Mouse (Mus musculus) layer of hippocampus, adult 11-12 months (tissue): Measurements from ENCODE around the gene Grin2a.

Source experiments
- DNase-seq: peaks from one replicate; pipeline ENCODE4 v3.0.0; 2022; ENCODE audit warnings: low spot score

Grin2a gene

DNA sequence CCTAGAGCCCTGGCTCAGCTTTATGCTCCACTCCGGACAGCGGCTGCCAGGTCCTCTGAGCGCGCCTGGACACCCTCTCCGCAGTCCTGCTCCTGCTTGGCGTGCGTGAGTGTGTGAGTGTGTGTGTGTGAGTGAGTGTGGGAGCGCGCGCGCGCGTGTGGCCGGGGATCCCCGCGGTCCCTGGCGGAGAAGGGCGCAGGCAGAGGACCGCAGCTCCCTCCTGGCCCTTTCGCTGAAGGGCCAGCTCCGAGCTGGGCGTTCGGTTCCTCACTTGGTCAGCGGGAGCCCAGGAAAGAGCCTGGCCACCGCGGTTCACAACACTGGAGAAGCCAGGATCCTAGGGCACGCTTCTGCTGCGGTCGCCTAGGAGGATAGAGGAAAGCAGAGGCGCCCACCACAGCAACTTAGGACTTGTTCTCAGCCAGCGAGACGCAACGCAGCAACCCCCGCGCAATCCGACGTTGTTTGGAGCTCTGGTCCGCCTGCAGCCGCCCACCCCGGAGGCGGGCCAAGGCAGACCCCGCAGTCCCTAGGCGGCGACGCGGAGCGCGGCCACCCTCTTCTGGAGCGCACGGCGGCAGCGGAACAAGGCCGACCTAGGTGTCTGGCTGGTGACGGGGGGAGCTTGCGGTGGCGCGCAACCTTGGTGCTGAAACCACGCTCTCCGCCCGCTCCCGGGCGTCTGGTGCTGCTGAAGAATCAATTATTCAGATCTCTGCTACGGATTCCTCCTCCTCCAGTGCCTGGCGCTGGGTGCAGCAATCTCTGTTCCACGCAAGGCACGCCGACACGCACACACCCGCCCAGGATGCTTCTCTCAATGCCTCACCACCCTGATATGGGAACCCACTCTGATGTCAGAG is at the start of gene Grin2a:
Grin2a (minus strand) TSS at position 610 of the 863 bp plus-strand sequence.
- DNase-seq, result peak; percentile 68

DNA sequence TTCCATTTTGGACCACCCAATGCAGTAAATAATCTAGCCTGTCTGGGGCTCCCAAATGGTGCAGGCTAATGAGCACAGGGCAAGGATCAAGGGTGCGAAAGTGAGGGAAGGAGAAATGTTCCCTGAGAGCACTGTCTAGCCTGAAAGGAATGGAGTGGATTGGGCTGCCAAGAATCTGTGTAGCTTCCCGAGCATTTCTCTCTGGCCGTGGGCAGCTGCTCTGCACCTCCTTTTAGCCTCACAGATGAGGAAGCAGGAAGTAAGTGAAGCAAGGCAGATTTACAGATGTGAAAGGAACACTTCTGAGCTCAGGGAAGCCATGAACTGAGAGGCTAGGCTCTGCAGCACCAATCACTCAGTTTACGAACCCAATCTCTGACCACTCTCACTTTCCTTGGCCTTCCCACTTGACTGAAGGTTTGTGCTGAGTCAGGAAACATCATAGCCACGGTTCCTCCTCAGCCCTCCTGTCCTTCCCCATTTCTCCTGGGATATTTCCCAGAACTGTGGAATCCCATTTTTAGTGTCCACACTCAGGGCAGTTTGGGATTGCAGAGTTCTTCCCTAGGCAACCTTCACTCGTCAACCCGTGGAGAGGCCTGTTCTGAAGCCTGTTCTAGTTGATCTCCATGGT is 40.3 kb upstream of the Grin2a start:
- no peak for DNase-seq

DNA sequence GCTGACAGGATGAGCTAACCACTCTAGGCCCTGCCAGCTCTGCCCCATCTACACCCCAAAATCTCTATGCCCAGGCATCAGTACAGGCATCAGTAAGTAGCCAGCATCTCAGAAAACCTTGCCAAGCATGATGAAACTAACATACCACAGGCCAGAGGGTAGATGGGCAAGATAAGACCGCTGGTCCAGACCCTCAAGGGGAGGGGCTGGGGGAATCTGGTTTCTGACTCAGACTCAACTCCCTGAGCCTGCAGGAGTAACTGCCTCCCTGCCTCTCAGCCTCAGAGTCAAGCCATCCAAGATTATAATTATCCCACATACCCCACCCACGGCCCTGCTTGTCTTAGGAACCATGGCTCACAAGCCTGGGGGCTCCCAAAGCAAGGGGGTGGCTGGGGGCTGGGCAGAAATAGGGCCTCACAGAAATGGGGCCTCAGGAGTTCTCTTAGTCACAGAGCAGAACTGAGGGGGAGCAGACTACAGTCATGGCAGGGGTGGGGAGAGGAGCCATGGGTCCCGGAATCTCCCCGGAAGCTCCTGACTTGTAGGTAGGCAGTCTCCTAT is 38.1 kb upstream of the Grin2a start:
- DNase-seq, result peak; percentile 36

DNA sequence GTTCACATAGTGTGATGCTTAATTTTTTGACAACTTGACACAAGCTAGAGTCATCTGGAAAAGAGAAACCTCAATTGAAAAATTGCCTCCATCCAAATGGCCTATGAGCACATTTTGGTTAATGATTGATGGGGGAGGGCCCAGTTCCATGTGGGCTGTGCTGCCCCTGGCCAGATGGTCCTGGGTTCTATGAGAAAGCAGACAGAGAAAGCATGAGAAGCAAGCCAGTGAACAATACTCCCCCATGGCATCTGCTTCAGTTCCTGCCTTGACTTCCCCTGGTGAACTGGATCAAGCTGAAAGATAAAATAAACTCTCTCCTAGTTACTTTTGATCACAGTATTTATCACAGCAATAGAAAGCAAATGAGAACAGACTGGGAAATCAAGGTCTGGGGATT is 36.5 kb upstream of the Grin2a start:
- DNase-seq, result peak; percentile 58

DNA sequence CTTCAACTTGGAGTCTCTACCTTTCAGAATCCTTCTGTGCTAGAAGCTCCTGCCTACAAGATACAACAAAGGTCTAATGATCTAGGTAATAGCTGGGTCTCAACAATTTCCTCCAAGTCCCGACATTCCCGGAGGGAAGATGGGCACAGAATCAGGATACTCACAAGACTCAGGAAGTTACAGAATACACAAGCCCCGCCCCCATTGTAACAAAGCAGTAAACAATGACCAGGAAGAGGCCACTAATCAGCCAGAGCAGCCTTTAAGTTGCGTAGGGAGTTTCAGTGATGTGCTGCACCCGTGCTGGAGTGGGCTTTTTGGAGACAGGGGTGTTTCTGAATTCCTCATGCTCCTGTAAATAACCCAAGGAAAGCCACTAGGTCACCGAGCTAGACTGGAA is 31.4 kb upstream of the Grin2a start:
- no peak for DNase-seq

DNA sequence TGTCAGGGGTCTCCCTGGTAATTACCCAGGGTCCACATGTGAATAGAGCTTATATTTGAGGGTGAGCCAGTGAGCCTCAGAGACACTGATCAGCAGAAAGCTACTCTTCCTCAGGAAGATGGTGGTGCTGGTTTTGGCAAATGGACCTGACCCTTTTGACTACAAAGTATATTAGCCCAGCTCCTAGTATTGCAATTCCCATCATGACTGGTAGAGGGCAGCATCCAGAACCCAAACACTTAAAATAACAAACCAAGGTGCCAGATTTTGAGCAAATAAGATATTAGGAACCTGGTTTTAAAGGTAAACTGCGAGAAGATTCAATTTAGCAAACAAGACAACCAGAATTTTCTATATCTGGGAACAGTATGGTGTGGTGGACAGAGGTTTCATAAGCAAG is 14.4 kb upstream of the Grin2a start:
- no peak for DNase-seq

DNA sequence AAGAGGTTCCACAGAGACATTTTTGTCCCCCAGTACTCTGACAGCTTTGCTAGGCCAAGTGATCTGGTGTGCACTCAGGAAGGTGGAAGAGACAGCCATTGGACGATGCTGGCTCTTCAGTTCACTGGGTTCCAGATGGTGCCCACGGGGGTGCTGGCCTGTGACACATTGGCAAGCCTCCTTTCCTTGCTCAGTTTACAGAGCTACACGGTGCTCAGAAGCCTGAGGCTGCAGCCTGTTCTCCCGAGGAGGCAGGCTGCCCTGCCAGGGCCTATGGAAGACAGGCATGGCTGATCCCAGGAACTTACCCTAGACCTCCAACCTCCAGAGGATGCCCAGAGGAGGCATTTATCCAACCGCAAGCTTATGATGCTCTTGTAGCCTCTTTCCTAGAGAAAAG is 10.2 kb upstream of the Grin2a start:
- DNase-seq, result no peak

DNA sequence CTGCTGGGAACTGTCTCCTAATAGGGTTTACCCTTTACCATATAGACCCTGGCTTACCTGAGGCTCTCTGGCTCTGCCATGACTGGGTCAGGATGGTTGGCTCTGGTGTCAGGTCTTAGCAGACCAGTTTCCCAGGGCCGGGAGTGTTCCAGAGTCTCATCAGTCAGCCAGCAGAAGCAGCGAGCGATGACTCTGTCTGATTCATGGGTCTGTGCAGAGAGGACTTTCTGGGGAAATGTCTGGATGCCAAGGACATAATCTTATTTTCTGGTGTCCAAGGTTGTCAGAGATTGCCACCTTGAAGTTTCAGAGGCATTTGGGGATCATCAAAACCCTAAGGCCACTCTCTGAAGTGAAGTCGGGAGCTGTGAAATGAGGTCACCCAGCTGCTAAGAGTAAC is 8.7 kb upstream of the Grin2a start:
- DNase-seq, result no peak

DNA sequence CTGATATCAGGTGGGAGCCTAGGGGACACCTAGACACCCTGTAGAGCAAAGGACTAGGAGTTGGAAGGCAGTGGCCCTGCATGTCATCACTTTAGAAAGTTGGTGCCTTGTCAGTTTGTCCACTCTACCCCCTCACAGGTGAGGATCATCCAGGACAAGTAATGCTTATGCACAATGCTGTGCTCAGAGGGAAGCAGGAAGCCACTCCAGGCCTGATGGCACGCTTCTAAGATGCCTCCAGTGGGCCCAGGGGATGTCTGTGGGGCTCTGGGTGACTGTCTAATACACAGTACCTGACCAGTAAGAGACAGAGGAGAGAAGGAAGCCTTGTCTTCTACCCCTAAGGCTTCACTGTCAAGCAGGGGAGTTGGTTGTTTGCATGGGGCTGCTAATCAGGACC is 7.6 kb upstream of the Grin2a start:
- no peak for DNase-seq

DNA sequence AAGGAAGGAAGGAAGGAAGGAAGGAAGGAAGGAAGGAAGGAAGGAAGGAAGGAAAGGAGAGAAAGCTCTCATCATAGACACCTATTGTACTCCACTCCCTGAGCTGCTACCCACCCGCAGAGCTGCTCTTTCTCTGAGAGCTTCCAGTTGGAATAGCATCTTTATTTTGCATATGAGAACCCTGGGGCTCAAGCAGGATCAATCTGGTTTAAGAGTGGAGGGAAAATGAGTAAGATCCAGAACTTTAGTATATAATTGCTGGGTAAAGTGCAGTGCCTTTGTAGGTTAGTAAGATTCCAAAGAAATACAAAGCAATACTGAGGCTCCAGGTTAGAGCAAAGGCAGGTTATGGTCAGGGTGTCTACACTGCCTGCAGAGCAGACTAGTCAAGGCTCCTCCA is 6.2 kb upstream of the Grin2a start:
- no peak for DNase-seq

DNA sequence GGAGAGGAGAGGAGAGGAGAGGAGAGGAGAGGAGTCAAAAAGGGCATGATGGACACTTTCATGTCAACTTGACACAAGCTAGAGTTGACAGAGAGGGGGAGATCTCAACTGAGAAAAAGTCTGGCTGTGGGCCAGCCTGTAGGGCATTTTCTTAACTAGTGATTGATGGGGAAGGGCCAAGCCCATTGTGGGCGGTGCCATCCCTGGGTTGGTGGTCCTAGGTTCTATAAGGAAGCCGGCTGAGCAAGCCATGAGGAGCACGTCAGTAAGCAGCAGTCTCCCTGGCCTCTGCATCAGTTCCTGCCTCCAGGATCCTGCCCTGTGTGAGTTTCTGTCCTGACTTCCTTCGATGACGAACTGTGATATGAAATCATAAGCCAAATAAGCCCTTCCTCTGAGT is 4.6 kb upstream of the Grin2a start:
- no peak for DNase-seq

DNA sequence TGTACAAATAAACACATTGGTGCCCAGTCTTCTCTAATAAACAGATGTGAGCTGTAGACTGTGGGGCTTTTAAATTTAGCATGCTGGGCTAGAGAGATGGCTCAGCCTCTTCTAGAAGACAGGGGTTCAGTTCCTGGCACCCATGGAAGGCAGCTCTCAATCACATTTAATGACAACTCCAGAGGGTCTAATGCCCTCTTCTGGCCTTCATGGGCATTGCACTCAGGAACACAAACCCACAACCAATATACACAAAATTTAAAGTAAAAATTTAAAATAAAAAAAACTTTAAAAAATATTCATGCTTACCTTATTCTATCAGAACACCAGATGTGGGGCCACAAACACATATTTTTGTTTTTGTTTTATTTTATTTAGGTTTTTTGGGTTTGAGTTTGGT is 2.6 kb upstream of the Grin2a start:
- no peak for DNase-seq

DNA sequence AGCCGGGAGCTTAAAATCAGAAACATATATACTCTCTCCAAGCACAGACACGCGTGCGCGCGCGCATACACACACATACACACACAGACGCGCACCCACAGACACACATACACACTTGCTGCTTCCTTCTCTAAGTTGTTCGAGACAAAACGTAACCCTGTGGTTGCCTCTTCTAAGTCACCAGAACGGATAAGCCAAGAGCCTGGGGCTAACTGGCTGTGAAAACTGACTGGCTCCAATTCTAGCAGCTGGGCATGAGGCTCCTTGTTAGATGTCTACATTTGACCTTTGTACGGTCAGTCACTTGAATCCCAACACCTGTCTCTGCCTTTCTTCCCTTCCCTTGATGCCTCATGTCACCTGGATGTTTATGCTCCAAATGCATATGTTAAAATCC is 452 bp upstream of the Grin2a start:
- DNase-seq, result no peak

DNA sequence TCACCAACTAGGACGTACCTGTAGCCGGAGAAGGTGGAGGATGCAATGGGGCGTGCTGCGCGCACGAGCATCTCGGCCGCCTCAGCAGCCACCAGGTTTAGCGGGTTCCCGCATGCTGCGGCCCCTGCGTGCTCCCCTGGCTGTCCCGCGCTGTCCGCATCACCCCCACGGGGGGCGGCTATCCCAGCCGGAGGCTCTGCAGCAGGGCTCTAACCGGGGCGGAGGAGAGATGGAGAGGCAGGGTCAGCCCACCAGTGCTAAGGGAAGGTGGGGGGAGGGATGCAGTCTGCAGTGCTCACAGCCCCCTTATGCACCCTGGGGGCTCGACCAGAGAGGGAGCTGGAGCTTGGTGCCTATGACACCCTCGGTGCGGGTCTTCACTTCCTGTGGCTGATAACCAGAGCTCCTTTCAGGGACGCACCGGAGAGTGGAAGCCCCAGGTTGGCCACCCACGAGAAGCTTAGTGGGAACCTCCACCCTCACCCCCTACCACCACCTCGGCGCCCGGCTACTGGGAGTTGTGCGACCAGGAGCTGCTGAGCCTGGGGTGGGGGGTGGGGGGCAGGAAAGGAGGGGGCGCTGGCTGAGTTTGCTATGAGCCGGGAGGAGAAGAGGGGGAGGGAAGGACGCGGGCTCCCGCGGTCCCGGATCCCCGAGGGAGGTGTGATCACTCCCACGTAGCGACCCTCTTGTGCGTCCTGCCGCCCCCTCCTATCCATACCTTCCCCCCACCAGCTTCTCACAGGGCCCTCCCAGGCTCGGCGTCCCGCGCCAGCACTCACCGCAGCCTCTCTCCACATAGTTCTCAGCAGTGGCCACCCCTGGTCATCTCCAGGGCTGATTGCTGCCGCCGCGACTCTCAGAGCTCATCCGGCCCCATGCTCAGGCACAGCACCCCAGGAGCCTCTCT is 1.1 kb downstream of the Grin2a start:
- peak; percentile 49 for DNase-seq

DNA sequence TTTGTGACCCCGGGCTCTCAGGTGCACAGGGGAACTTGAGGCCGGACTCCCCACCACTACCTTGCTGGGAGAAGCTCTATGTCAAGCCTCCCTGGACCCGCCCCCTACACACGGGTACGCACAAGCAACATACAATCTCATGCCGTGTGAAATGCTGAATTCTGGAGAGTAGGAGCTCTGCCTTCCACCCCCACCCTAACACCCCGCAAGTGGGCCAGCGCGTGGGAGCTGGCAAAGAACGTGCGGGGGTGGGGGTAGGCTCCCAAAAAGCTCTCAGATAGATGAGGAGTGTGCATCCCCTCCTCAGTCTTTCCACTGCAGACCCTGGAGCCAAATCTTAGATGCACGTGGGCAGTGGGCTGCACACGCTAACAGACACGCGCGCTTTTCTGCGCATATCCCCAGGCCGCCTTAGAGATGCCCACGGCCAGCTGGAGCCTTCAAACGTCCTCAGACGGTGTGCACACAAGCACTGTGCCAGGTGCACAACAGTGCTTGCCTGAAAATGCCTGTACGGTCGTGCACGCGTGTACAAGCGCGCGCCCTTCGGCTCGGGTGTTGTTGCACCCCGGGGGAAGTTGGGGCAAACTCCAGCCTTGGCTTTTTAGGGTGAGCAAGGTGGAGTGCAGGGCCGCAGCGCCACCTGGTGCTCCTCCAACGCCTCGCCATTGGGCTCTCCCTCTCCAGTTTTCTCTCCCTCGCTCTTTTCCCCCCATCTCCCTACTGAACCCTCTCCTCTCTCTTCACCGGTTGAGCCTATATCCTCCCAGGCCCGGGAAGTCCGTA is 1.9 kb downstream of the Grin2a start:
- peak; percentile 75 for DNase-seq

DNA sequence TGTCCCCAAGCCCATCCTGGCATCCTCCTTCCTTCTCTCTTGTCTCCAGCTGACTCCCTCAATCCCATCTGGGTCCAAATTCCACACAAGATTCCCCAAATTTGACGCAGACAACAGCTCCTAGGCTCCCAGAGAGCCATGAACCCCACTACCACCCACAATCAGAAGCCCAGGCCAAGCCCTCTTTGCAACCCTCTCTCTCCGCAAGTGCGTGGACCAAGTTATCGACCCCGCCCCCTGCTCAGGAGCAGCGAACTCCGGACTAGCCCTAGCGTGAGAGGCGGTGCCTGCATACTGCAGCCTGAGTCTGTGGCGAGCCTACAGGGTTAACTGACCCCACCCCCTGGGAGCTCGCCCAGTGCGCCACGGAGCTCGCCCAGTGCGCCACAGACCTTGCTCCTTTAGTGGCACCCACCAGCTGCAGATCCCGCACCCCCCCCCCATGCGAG is 2.6 kb downstream of the Grin2a start:
- DNase-seq, result no peak

DNA sequence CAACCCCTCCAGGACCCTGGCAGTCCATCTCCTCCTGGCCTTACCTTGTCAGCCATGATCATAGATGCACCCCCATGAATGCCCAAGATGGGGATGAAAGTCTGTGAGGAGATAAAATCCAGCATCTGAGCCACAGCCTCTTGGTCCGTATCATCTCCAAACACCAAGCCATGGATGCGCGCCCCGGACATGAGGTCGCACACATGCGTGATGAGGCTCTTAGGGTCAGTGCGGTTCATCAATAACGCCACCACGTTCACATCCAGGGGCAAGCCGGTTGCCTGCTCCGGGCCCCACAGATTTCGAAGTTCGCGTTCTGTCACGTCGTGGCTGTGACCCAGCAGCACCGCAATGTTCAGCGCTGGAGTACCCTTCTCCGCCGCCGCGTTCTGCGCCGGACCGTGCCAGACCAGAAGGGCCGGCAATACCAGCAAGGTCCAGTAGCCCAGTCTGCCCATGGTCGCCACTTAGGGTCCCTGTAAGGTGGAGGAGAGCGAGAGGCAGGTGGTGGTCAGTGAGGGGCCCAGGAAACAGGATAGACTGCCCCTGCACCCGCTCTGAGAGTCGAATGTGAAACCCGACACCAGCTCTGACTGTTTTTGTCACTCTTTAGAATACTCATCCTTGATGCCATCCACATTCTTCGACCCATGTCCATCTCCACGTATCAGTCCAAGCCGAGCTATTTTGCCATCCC is 3.1 kb downstream of the Grin2a start:
- no peak for DNase-seq

DNA sequence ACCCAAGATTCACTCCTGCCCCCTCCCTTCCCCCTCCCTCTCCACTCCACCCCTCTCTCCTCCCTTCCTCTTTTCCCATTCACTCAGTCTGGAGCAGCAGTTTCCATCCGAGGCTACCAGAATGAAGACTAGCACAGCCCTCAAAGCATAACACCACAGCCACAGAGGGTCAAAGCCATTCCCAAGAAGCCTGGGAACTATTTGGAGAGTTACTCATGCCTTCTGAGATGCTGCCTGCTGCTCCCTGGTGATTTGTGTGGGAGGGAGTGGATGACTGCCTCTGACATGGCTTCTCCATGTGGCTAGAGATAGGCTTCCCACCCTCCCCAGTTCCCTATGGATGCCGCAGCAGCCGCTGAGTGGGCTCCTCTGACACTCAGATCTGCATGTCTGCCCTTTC is 10.3 kb downstream of the Grin2a start:
- no peak for DNase-seq

DNA sequence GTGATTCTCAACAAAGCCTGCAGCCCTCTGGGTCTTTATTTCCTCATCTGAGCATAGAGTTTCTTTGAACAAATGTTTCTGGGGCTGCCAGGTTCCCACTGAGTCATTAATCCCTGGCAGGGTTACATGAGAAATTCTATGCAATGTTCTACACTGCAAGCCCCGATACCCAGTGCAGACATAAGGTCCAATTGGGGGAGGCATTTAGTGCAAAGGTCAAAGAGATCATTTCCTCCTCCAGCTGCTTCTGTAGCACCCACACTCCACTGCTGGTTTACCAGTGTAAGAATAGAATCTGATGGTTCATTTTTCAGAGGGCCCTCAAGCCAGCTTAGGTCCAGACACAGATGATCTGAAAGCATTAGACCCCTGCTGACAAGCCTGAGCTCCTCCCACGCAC is 14.7 kb downstream of the Grin2a start:
- DNase-seq, result no peak

DNA sequence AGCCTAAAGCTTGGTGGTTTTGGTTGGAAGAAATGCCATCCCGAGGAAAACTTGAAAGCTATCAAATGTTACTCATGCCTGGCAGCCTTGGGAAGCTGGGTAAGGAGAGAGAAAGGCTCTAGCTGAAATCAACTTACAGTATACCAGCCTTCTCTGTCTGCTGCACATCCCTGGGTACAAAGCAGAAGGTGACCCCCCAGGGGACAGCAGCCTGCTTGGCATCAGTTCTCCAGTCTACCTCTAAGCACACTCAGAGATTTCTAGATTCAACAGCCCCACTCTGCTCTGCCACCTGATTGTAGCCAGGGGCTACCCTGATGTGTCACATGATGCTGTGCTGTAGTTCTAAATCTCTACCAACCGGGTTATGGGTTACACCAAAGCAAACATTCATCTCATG is 17.2 kb downstream of the Grin2a start:
- no peak for DNase-seq

DNA sequence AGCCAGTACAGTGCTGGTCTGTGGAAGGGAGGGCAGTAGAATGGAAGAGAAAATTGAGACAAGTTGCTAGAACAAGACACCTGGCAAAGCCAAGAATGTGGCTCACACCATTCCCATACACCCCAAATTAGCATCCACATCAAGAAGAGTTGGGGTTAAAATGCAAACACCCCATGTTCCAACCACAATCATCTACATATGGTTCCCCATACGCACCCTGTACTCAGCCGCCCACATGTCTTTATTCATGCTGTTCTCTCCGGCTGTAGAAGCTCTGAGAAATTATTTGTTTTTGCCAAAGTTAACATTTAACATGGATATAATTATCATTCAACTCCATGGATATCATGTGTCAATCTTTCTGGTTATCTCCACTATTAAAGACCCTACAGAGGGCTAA is 22.7 kb downstream of the Grin2a start:
- DNase-seq, result peak; percentile 72
